Mouse (Mus musculus) spleen, adult 2 months (tissue): ENCODE results near the gene Ptrh1.

Experiments
- CTCF ChIP-seq: fragments of 200-500 bp; IDR thresholded peaks from 2 replicates; pipeline ENCODE4 v1.5.1; 2011; ENCODE audit warnings: mild to moderate bottlenecking, inconsistent platforms; ENCODE audit not compliant: insufficient read depth, insufficient read length, insufficient replicate concordance; ENCODE audit errors: extremely low read depth
- POLR2A ChIP-seq: fragments of 200-500 bp; IDR thresholded peaks from 2 replicates; pipeline ENCODE4 v1.6.1; 2011; ENCODE audit warnings: low read depth, low read length, inconsistent platforms

DNA sequence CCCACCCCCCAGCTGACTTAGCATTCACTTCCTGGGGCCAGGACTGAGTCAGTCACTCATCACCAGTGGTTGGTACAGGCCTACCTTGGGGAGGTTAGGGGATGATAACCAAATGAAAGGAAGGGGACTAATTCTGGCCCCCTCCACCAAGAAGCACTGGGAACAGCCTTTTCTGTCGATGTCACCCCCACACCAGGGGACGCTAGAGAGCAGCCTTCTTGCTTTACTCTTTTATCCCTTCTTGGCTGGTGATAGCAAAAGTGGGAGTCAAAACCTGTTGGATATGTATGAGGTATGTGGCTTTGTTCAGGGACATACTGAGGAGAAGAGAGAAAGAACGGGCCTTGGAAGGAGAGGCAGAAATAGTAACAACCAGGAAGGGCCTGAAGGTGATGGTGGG, 12.2 kb upstream of the Ptrh1 start:
- TF ChIP-seq POLR2A (no peak), CTCF (no peak)
